Mouse (Mus musculus) macrophage (primary cell): ENCODE data around the gene Blm. TPM values are rescaled to one million over a fixed set of nuclear protein-coding genes. Genes with fewer than 3 reads are reported as not detected.

ENCODE experiments used
- polyA plus RNA-seq: library from polyadenylated mRNA; stranded (reverse); fragments of 250-400 nt; gene quantifications from 3 replicates; pipeline ENCODE4 v1.2.4, GENCODE M21; 2018; ENCODE audit warnings: inconsistent platforms

The Blm gene
- polyA plus RNA-seq, 1 experiment from 2014 or later = 9.1 TPM

Other genes starting within 250 kb of the Blm start
- 2.1 to 15.2 TPM (median 9.7 TPM) in 3 replicates for gene Prc1, start 240.7 kb downstream of the Blm start, polyA plus RNA-seq
- gene Rccd1, start 210.7 kb downstream of the Blm start, polyA plus RNA-seq = 2.3 to 2.8 TPM (median 2.4 TPM) in 3 replicates
- 14.3 to 19.5 TPM (median 16.2 TPM) in 3 replicates for gene Unc45a, start 194.1 kb downstream of the Blm start, polyA plus RNA-seq
- 6.0 to 14.5 TPM (median 10.1 TPM) in 3 replicates for gene Hddc3, start 192.0 kb downstream of the Blm start, polyA plus RNA-seq
- 15.9 to 83.7 TPM (median 73.2 TPM) in 3 replicates for gene Man2a2, start 163.7 kb downstream of the Blm start, polyA plus RNA-seq
- gene Fes, start 147.2 kb downstream of the Blm start, polyA plus RNA-seq = 96.8 to 128 TPM (median 114 TPM) in 3 replicates
- 37.1 to 65.0 TPM (median 49.0 TPM) in 3 replicates for gene Furin, start 129.7 kb downstream of the Blm start, polyA plus RNA-seq
- gene Crtc3, start 153.8 kb upstream of the Blm start, polyA plus RNA-seq = 9.6 to 16.5 TPM (median 11.3 TPM) in 3 replicates